Mouse (Mus musculus): ENCODE measurements around the gene Adcy9. TPM values are rescaled to one million over a fixed set of nuclear protein-coding genes. Genes with fewer than 3 reads are reported as not detected.

The Adcy9 gene
- total and polyA plus RNA-seq, 2 experiments from 2014 or later, result 4.1 to 31.6 TPM

- DNase-seq (ENCODE audit: low spot score), result peak; percentile 44
- peaks cover 21% of the 10 kb centered on the region for H3K36me3 ChIP-seq (ENCODE audit: insufficient read depth, low read length)
- H3K9me3 ChIP-seq (ENCODE audit: low read length), result no peaks in the 10 kb centered on the region
- no peak overlapping the region for H3K4me2 ChIP-seq (ENCODE audit: low read depth, low read length, poor library complexity, severe bottlenecking)
- no peaks in the 10 kb centered on the region for H3K27me3 ChIP-seq (ENCODE audit: insufficient read depth, low read length)
- TF ChIP-seq CTCF (IDR thresholded peaks at IDR 0.05), result peak; percentile 62
- H3K9ac ChIP-seq (replicated peaks; ENCODE audit: low read length, poor library complexity, severe bottlenecking), result no peak overlapping the region
- no peak for ATAC-seq (ENCODE audit: low FRiP score)
- no peaks in the 10 kb centered on the region for H3K4me1 ChIP-seq (ENCODE audit: insufficient read depth, low read length)
- no peak overlapping the region for H3K4me3 ChIP-seq (ENCODE audit: low read depth, low read length)
- no peak overlapping the region for H3K27ac ChIP-seq (ENCODE audit: low read depth, low read length)
These were observed 130.8 kb downstream of the Adcy9 start for GRCm38 (mm10) chr16:4289507-4289906.

GRCm38 (mm10) chr16:4286593-4286992, 133.7 kb downstream of the Adcy9 start:
- ATAC-seq (ENCODE audit: low FRiP score), result no peak
- peaks cover 21% of the 10 kb centered on the region for H3K36me3 ChIP-seq (ENCODE audit: insufficient read depth, low read length)
- TF ChIP-seq CTCF (IDR thresholded peaks at IDR 0.05), result no peak
- H3K27ac ChIP-seq (ENCODE audit: low read depth, low read length), result no peak overlapping the region
- H3K4me3 ChIP-seq (ENCODE audit: low read depth, low read length), result no peak overlapping the region
- H3K9me3 ChIP-seq (ENCODE audit: low read length), result no peaks in the 10 kb centered on the region
- no peak overlapping the region for H3K9ac ChIP-seq (replicated peaks; ENCODE audit: low read length, poor library complexity, severe bottlenecking)
- WGBS, result 71% methylated on average over 7 of the region's 7 CpGs
- H3K27me3 ChIP-seq (ENCODE audit: insufficient read depth, low read length), result no peaks in the 10 kb centered on the region
- DNase-seq (ENCODE audit: low spot score), result peak; percentile 11
- H3K4me2 ChIP-seq (ENCODE audit: low read depth, low read length, poor library complexity, severe bottlenecking), result no peak overlapping the region
- no peaks in the 10 kb centered on the region for H3K4me1 ChIP-seq (ENCODE audit: insufficient read depth, low read length)

GRCm38 (mm10) chr16:4285257-4285656, 135.0 kb downstream of the Adcy9 start:
- DNase-seq (ENCODE audit: low spot score) (peak; percentile 64), ATAC-seq (ENCODE audit: low FRiP score) (no peak)

DNA sequence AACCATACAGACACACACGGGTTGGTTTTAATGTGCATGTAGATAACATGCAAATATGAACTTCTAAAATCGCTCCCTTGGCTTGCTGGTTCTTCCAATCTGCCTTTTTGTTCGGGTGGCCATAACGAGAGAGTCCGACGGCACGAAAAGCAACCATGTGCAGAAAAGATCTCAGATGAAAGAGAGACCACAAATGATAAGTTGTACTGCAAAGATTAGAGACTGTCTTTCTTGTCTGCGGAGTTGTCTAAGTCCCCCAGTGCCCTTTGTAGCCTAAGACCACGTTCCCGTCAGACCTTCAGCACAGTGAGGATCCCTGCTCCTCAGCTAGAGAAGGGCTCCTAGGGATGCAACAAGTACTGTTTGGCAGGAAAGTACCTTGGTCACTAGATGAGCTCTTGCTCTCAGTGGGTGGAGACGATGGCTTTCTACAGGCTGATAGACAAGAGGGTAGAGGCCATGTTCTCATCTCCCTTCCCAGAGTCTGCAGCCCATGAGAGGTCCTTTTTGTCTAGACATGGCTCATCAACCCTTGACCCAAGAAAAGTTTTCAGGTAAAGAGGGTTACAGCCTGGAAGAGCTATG, 136.9 kb downstream of the Adcy9 start:
- 90% methylated on average over 11 of the region's 11 CpGs for WGBS
- H3K4me1 ChIP-seq (ENCODE audit: insufficient read depth, low read length), result no peaks in the 10 kb centered on the region
- no peaks in the 10 kb centered on the region for H3K27me3 ChIP-seq (ENCODE audit: insufficient read depth, low read length)
- peaks cover 13% of the 10 kb centered on the region for H3K36me3 ChIP-seq (ENCODE audit: insufficient read depth, low read length)
- ATAC-seq (ENCODE audit: low FRiP score) (no peak), DNase-seq (ENCODE audit: low spot score) (no peak)
- no peak overlapping the region for H3K4me2 ChIP-seq (ENCODE audit: low read depth, low read length, poor library complexity, severe bottlenecking)
- H3K9ac ChIP-seq (replicated peaks; ENCODE audit: low read length, poor library complexity, severe bottlenecking), result no peak overlapping the region
- no peaks in the 10 kb centered on the region for H3K9me3 ChIP-seq (ENCODE audit: low read length)
- TF ChIP-seq CTCF (IDR thresholded peaks at IDR 0.05), result no peak
- no peak overlapping the region for H3K4me3 ChIP-seq (ENCODE audit: low read depth, low read length)
- no peak overlapping the region for H3K27ac ChIP-seq (ENCODE audit: low read depth, low read length)

More at GRCm38 (mm10) chr16:4285257-4285656, 135.0 kb downstream of the Adcy9 start:
- Histone ChIP-seq H3K4me2 (ENCODE audit: low read depth, low read length, poor library complexity, severe bottlenecking) (no peak overlapping the region), H3K27me3 (ENCODE audit: insufficient read depth, low read length) (no peaks in the 10 kb centered on the region), H3K9me3 (ENCODE audit: low read length) (no peaks in the 10 kb centered on the region), H3K4me3 (ENCODE audit: low read depth, low read length) (no peak overlapping the region), H3K9ac (replicated peaks; ENCODE audit: low read length, poor library complexity, severe bottlenecking) (no peak overlapping the region), H3K4me1 (ENCODE audit: insufficient read depth, low read length) (no peaks in the 10 kb centered on the region), H3K36me3 (ENCODE audit: insufficient read depth, low read length) (peaks cover 21% of the 10 kb centered on the region), H3K27ac (ENCODE audit: low read depth, low read length) (no peak overlapping the region)
- peak; percentile 78 for TF ChIP-seq CTCF (IDR thresholded peaks at IDR 0.05)
- WGBS, result 74% methylated on average over 5 of the region's 5 CpGs

- ATAC-seq (ENCODE audit: low FRiP score) (no peak), DNase-seq (ENCODE audit: low spot score) (no peak)
- Histone ChIP-seq H3K9me3 (ENCODE audit: low read length) (no peaks in the 10 kb centered on the region), H3K27me3 (ENCODE audit: insufficient read depth, low read length) (no peaks in the 10 kb centered on the region), H3K27ac (ENCODE audit: low read depth, low read length) (no peak overlapping the region), H3K9ac (replicated peaks; ENCODE audit: low read length, poor library complexity, severe bottlenecking) (no peak overlapping the region), H3K4me3 (ENCODE audit: low read depth, low read length) (no peak overlapping the region), H3K4me1 (ENCODE audit: insufficient read depth, low read length) (no peaks in the 10 kb centered on the region), H3K4me2 (ENCODE audit: low read depth, low read length, poor library complexity, severe bottlenecking) (no peak overlapping the region), H3K36me3 (ENCODE audit: insufficient read depth, low read length) (peaks cover 4% of the 10 kb centered on the region; the same call in 1 of the 2 replicates)
- WGBS, result 94% methylated on average over 4 of the region's 4 CpGs
- no peak for TF ChIP-seq CTCF (IDR thresholded peaks at IDR 0.05)
These were observed 138.8 kb downstream of the Adcy9 start for GRCm38 (mm10) chr16:4281470-4281869.

DNA sequence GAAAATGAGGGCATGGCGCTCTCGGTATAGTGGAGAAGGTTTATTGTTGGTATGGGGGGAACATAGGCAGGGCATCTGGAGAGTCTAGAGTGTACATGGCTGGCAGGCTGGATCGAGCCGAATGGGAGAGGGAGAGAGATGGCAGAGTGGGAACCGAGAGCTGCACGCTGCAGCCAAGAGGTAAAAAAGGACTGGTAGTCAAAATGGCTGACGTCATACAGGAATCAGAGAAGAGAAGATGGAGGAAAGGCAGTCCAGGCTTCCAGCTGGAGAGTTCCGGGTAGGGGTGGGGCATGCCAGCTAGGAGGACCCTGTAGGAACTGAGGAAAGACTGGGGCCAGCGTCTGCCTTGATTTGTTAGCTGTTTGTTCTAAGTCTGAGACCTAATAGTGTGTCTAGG, 139.3 kb downstream of the Adcy9 start:
- H3K4me1 ChIP-seq (ENCODE audit: insufficient read depth, low read length), result no peaks in the 10 kb centered on the region
- WGBS, result 86% methylated on average over 9 of the region's 9 CpGs
- H3K27ac ChIP-seq (ENCODE audit: low read depth, low read length), result no peak overlapping the region
- ATAC-seq (ENCODE audit: low FRiP score) (no peak), DNase-seq (ENCODE audit: low spot score) (no peak)
- no peak overlapping the region for H3K4me2 ChIP-seq (ENCODE audit: low read depth, low read length, poor library complexity, severe bottlenecking)
- TF ChIP-seq CTCF (IDR thresholded peaks at IDR 0.05), result no peak
- no peaks in the 10 kb centered on the region for H3K27me3 ChIP-seq (ENCODE audit: insufficient read depth, low read length)
- peaks cover 2% of the 10 kb centered on the region; the same call in 1 of the 2 replicates for H3K36me3 ChIP-seq (ENCODE audit: insufficient read depth, low read length)
- H3K4me3 ChIP-seq (ENCODE audit: low read depth, low read length), result no peak overlapping the region
- H3K9me3 ChIP-seq (ENCODE audit: low read length), result no peaks in the 10 kb centered on the region
- H3K9ac ChIP-seq (replicated peaks; ENCODE audit: low read length, poor library complexity, severe bottlenecking), result no peak overlapping the region

Data from midbrain, postnatal 0 days (tissue).